Mouse (Mus musculus) intestine, embryonic 14.5 days (tissue): Measurements from ENCODE around the gene Srgap3. TPM values are rescaled to one million over a fixed set of nuclear protein-coding genes. Genes with fewer than 3 reads are reported as not detected.

Experiments
- ATAC-seq: fragments of 200-750 bp; cut with Nextera tagmentation; replicated peaks from 2 replicates; pipeline ENCODE4 v1.8.0; 2017; ENCODE audit warnings: low read depth, moderate number of reproducible peaks, moderate TSS enrichment, moderate library complexity; ENCODE audit not compliant: low FRiP score, low TSS enrichment
- DNase-seq: peaks from one replicate; pipeline ENCODE4 v3.0.0-alpha.2; 2018; ENCODE audit warnings: low spot score
- H3K27ac ChIP-seq: fragments of 300-500 bp; sonication (generic); 2 replicates; pipeline ENCODE4 v1.5.1; 2014; ENCODE audit warnings: low read depth, mild to moderate bottlenecking, control low read depth
- H3K27me3 ChIP-seq: fragments of 300-500 bp; sonication (generic); replicated peaks from 2 replicates; pipeline ENCODE4 v1.6.1; 2014; ENCODE audit warnings: low read length, control low read depth; ENCODE audit not compliant: control insufficient read depth, insufficient read depth
- H3K36me3 ChIP-seq: fragments of 300-500 bp; sonication (generic); 2 replicates; pipeline ENCODE4 v1.6.1; 2014; ENCODE audit warnings: low read length, control low read depth; ENCODE audit not compliant: control insufficient read depth, insufficient read depth
- H3K4me1 ChIP-seq: fragments of 300-500 bp; sonication (generic); replicated peaks from 2 replicates; pipeline ENCODE4 v1.6.1; 2014; ENCODE audit warnings: low read length, control low read depth, mixed read lengths; ENCODE audit not compliant: control insufficient read depth, insufficient read depth
- H3K4me2 ChIP-seq: fragments of 300-500 bp; sonication (generic); 2 replicates; pipeline ENCODE4 v1.6.1; 2014; ENCODE audit warnings: low read length
- H3K4me3 ChIP-seq: fragments of 300-500 bp; sonication (generic); 2 replicates; pipeline ENCODE4 v1.5.1; 2014; ENCODE audit warnings: low read depth, low read length, control low read depth, mixed read lengths
- H3K9ac ChIP-seq: fragments of 300-500 bp; sonication (generic); 2 replicates; pipeline ENCODE4 v1.6.1; 2014; ENCODE audit warnings: mild to moderate bottlenecking, low read length
- H3K9me3 ChIP-seq: fragments of 300-500 bp; sonication (generic); 2 replicates; pipeline ENCODE4 v1.6.1; 2016; ENCODE audit warnings: low read length, control low read depth; ENCODE audit not compliant: control insufficient read depth
- WGBS: fragments of 180-500 bp; shearing (Covaris S2); extraction: QIAGEN DNeasy Blood & Tissue Kit; methylation state at CpG from one replicate; pipeline ENCODE4 v1.1.7; 2014; 5-methylcytosine and 5-hydroxymethylcytosine counted together
- polyA plus RNA-seq: library from polyadenylated mRNA; unstranded; fragments of >200 nt; fragmentation: Nextera tagmentation; extraction: Ambion mirVana; gene quantifications from 2 replicates; pipeline ENCODE4 v1.2.1, GENCODE M21; 2014

Gene Srgap3
- polyA plus RNA-seq, 1 experiment from 2014 or later = 6.8 TPM

GRCm38 (mm10) chr6:112788617-112789016 is 158.4 kb downstream of the Srgap3 start:
- H3K4me3 ChIP-seq = no peak overlapping the region
- H3K9ac ChIP-seq = no peak overlapping the region
- ATAC-seq = no peak
- H3K4me1 ChIP-seq = no peaks in the 10 kb centered on the region
- H3K9me3 ChIP-seq = no peaks in the 10 kb centered on the region
- no peak overlapping the region for H3K27ac ChIP-seq
- no peaks in the 10 kb centered on the region for H3K36me3 ChIP-seq
- no peak overlapping the region for H3K4me2 ChIP-seq
- H3K27me3 ChIP-seq = no peaks in the 10 kb centered on the region
- DNase-seq = no peak
- WGBS = 37% methylated on average over 10 of the region's 10 CpGs

- no peaks in the 10 kb centered on the region for H3K36me3 ChIP-seq
- WGBS = 78% methylated on average over 1 of the region's 1 CpGs
Measured at GRCm38 (mm10) chr6:112788174-112788573, 158.9 kb downstream of the Srgap3 start.

GRCm38 (mm10) chr6:112781409-112782093 is 165.5 kb downstream of the Srgap3 start:
- 77% methylated on average over 10 of the region's 10 CpGs for WGBS
- Histone ChIP-seq H3K27ac (no peak overlapping the region), H3K4me2 (no peak overlapping the region), H3K4me3 (no peak overlapping the region), H3K4me1 (no peaks in the 10 kb centered on the region), H3K36me3 (no peaks in the 10 kb centered on the region), H3K9me3 (no peaks in the 10 kb centered on the region), H3K27me3 (no peaks in the 10 kb centered on the region), H3K9ac (no peak overlapping the region)
- DNase-seq = no peak
- ATAC-seq = no peak

More at GRCm38 (mm10) chr6:112788174-112788573, 158.9 kb downstream of the Srgap3 start:
- Histone ChIP-seq H3K4me1 (no peaks in the 10 kb centered on the region), H3K9ac (no peak overlapping the region), H3K4me3 (no peak overlapping the region), H3K9me3 (no peaks in the 10 kb centered on the region), H3K27me3 (no peaks in the 10 kb centered on the region), H3K27ac (no peak overlapping the region), H3K4me2 (no peak overlapping the region)
- DNase-seq (no peak), ATAC-seq (no peak)

DNA sequence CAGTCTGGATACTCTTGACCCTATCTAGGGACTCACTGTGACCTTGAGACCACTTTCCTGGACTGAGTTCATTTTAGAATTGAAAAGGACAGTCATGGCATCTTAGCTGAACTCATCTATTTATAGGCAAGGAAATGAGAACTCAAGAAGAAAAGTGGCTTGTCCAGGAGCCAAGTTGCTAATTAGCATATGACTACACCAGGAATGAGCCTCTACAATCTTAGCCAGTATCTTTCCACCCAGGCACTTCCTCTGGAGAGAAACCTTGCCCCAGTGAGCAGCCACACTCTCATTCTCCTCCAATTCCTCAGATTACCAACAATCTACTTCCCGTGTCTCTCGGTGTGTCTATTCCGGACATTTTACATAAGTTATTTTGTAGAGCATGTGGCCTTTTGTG is 168.9 kb downstream of the Srgap3 start:
- ATAC-seq (no peak), DNase-seq (no peak)
- Histone ChIP-seq H3K4me2 (no peak overlapping the region), H3K27ac (no peak overlapping the region), H3K36me3 (0 out of 2 replicates have a peak, but pooled peaks cover 4% of the 10 kb centered on the region), H3K27me3 (no peaks in the 10 kb centered on the region), H3K9ac (no peak overlapping the region), H3K9me3 (no peaks in the 10 kb centered on the region), H3K4me1 (no peaks in the 10 kb centered on the region), H3K4me3 (no peak overlapping the region)
- 86% methylated on average over 3 of the region's 3 CpGs for WGBS

- WGBS = 87% methylated on average over 6 of the region's 6 CpGs
- H3K4me3 ChIP-seq = no peak overlapping the region
- H3K9me3 ChIP-seq = no peaks in the 10 kb centered on the region
- H3K36me3 ChIP-seq = 0 out of 2 replicates have a peak, but pooled peaks cover 4% of the 10 kb centered on the region
- H3K4me2 ChIP-seq = no peak overlapping the region
- H3K27me3 ChIP-seq = no peaks in the 10 kb centered on the region
- H3K9ac ChIP-seq = no peak overlapping the region
- H3K27ac ChIP-seq = no peak overlapping the region
- DNase-seq (peak; percentile 63), ATAC-seq (no peak)
- no peaks in the 10 kb centered on the region for H3K4me1 ChIP-seq
Measured at GRCm38 (mm10) chr6:112776718-112777117, 170.3 kb downstream of the Srgap3 start.

- no peaks in the 10 kb centered on the region for H3K27me3 ChIP-seq
- H3K4me2 ChIP-seq = no peak overlapping the region
- H3K4me1 ChIP-seq = no peaks in the 10 kb centered on the region
- H3K9ac ChIP-seq = no peak overlapping the region
- ATAC-seq (no peak), DNase-seq (no peak)
- no peak overlapping the region for H3K4me3 ChIP-seq
- WGBS = 87% methylated on average over 7 of the region's 7 CpGs
- no peaks in the 10 kb centered on the region for H3K9me3 ChIP-seq
- 0 out of 2 replicates have a peak, but pooled peaks cover 4% of the 10 kb centered on the region for H3K36me3 ChIP-seq
- no peak overlapping the region for H3K27ac ChIP-seq
Measured at GRCm38 (mm10) chr6:112773754-112774153, 173.3 kb downstream of the Srgap3 start.

DNA sequence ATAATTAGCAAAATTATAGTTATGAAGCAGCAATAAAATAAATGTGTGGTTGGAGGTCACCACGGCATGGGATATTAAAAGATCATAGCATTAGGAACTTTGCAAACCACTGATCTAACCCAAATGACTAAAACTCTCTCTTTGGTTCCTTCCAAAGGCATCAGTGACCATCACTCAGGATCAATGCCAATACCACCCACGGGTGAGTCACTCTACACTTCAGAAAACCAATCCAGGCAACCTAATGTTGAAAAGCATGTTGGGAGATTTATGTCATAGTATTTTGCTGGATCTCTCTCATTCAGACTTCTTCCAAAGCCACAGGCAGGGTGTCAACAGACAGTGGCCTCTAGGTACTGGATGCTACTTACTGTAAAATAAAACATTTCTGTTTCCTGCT is 176.1 kb downstream of the Srgap3 start:
- no peak for ATAC-seq
- Histone ChIP-seq H3K4me3 (no peak overlapping the region), H3K36me3 (0 out of 2 replicates have a peak, but pooled peaks cover 4% of the 10 kb centered on the region), H3K27me3 (no peaks in the 10 kb centered on the region), H3K27ac (no peak overlapping the region), H3K9me3 (no peaks in the 10 kb centered on the region), H3K4me2 (no peak overlapping the region), H3K9ac (no peak overlapping the region), H3K4me1 (no peaks in the 10 kb centered on the region)
- DNase-seq = no peak
- WGBS = 82% methylated on average over 2 of the region's 2 CpGs

DNA sequence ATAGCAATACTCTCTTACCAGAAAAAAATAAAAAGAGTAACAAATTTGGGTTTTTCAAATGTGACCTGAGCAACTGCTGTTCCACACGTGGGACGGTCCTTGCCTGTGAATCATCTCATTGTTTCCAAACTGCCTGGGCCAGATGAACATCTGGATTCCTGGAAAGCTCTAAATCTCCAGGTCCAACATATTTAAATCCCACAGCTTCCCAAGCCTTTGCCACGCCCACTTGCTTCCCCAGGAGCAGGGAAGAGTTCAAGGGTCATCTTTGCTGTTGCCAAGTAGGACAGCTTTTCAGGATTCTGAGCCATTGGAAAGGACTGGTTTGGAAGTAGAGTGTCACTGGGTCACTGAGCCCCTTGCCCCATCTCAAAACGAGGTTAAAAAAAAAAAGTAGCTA is 188.5 kb downstream of the Srgap3 start:
- Histone ChIP-seq H3K4me1 (no peaks in the 10 kb centered on the region), H3K9ac (no peak overlapping the region), H3K4me3 (no peak overlapping the region), H3K36me3 (no peaks in the 10 kb centered on the region), H3K27ac (no peak overlapping the region), H3K9me3 (no peaks in the 10 kb centered on the region), H3K27me3 (no peaks in the 10 kb centered on the region), H3K4me2 (no peak overlapping the region)
- 38% methylated on average over 4 of the region's 4 CpGs for WGBS
- ATAC-seq = no peak
- no peak for DNase-seq

DNA sequence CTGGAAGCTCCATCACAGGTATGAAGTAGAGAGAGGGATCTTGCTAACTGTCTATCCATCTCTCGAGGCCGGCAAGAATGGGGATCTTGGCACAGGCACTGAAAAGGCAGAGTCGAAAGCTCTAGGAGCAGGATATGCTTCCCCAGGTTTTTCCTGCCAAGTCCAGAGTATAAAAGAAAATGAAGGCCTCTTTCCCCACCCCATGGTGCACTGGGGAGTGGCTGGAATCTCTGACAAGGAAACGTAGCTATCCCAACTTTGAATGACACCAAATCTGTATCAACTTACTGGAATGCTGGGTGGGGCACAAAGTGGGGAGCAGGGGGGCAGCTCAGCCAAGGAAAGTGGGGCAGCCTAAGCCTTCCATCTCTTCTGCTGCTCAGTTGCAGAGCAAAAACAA is 190.2 kb downstream of the Srgap3 start:
- WGBS = 57% methylated on average over 4 of the region's 4 CpGs
- no peak overlapping the region for H3K4me3 ChIP-seq
- DNase-seq = no peak

More for the DNA sequence above, 190.2 kb downstream of the Srgap3 start:
- H3K36me3 ChIP-seq = no peaks in the 10 kb centered on the region
- H3K27me3 ChIP-seq = no peaks in the 10 kb centered on the region
- H3K4me1 ChIP-seq = no peaks in the 10 kb centered on the region
- ATAC-seq = no peak
- H3K9ac ChIP-seq = no peak overlapping the region
- H3K4me2 ChIP-seq = no peak overlapping the region
- no peaks in the 10 kb centered on the region for H3K9me3 ChIP-seq
- H3K27ac ChIP-seq = no peak overlapping the region
